Mouse (Mus musculus) spleen, adult 2 months (tissue): ENCODE measurements around the gene Arhgap18.

Experiments
- CTCF ChIP-seq: fragments of 200-500 bp; IDR thresholded peaks from 2 replicates; pipeline ENCODE4 v1.5.1; 2011; ENCODE audit warnings: mild to moderate bottlenecking, inconsistent platforms; ENCODE audit not compliant: insufficient read depth, insufficient read length, insufficient replicate concordance; ENCODE audit errors: extremely low read depth
- POLR2A ChIP-seq: fragments of 200-500 bp; IDR thresholded peaks from 2 replicates; pipeline ENCODE4 v1.6.1; 2011; ENCODE audit warnings: low read depth, low read length, inconsistent platforms

GRCm38 (mm10) chr10:26903781-26904180 is 150.6 kb downstream of the Arhgap18 start:
- TF ChIP-seq CTCF (no peak), POLR2A (no peak)
